Mouse (Mus musculus): Measurements from ENCODE around the gene Tnfsf15. TPM values are rescaled to one million over a fixed set of nuclear protein-coding genes. Genes with fewer than 3 reads are reported as not detected.

Tnfsf15 gene
- total RNA-seq, 1 experiment: 0.49 TPM

- H3K4me1 ChIP-seq (ENCODE audit: control insufficient read depth in 2 of 2, insufficient read depth in 2 of 2, low read length in 2 of 2, poor library complexity in 1 of 2): no peaks in the 10 kb centered on the region
- TF ChIP-seq MAFK (IDR thresholded peaks at IDR 0.05; ENCODE audit: insufficient read depth, low read depth, low read length): no peak
- no peak for TF ChIP-seq ZC3H11A (IDR thresholded peaks at IDR 0.05; ENCODE audit: borderline replicate concordance, low read depth, low read length)
- TF ChIP-seq CHD2 (IDR thresholded peaks at IDR 0.05; ENCODE audit: low read depth, low read length): no peak
- no peak for TF ChIP-seq HCFC1 (IDR thresholded peaks at IDR 0.05; ENCODE audit: borderline replicate concordance, insufficient read depth, low read length)
- no peak overlapping the region for H3K9ac ChIP-seq (ENCODE audit: insufficient read depth, low read depth, low read length, poor library complexity, severe bottlenecking)
- H3K9me3 ChIP-seq (ENCODE audit: control insufficient read depth, insufficient read depth, low read depth, low read length): no peaks in the 10 kb centered on the region
- no peak overlapping the region for H3K27ac ChIP-seq (ENCODE audit: insufficient read depth, low read depth, low read length, poor library complexity, severe bottlenecking)
- no peak for DNase-seq (ENCODE audit: low read depth, low spot score)
- no peaks in the 10 kb centered on the region for H3K36me3 ChIP-seq (ENCODE audit: control insufficient read depth, insufficient read depth, low read length, poor library complexity, severe bottlenecking)
- no peak overlapping the region for H3K4me3 ChIP-seq (ENCODE audit: insufficient read depth in 1 of 2, low read depth in 1 of 2, low read length in 2 of 2, poor library complexity in 1 of 2, severe bottlenecking in 1 of 2)
- in situ Hi-C loops (cut with MboI; ENCODE audit: low sequenced_read_pairs in 2 of 2, unreplicated experiment in 2 of 2): no loop called here
Observed at GRCm38 (mm10) chr4:63684412-63685252, 60.3 kb downstream of the Tnfsf15 start.

GRCm38 (mm10) chr4:63683716-63684115 lies 61.2 kb downstream of the Tnfsf15 start:
- no peaks in the 10 kb centered on the region for H3K4me1 ChIP-seq (ENCODE audit: control insufficient read depth in 2 of 2, insufficient read depth in 2 of 2, low read length in 2 of 2, poor library complexity in 1 of 2)
- no peak overlapping the region for H3K4me3 ChIP-seq (ENCODE audit: insufficient read depth in 1 of 2, low read depth in 1 of 2, low read length in 2 of 2, poor library complexity in 1 of 2, severe bottlenecking in 1 of 2)
- TF ChIP-seq HCFC1 (IDR thresholded peaks at IDR 0.05; ENCODE audit: borderline replicate concordance, insufficient read depth, low read length) (no peak), ZC3H11A (IDR thresholded peaks at IDR 0.05; ENCODE audit: borderline replicate concordance, low read depth, low read length) (no peak), MAFK (IDR thresholded peaks at IDR 0.05; ENCODE audit: insufficient read depth, low read depth, low read length) (no peak), CHD2 (IDR thresholded peaks at IDR 0.05; ENCODE audit: low read depth, low read length) (no peak), ZNF384 (IDR thresholded peaks at IDR 0.05; ENCODE audit: low read depth, low read length) (no peak)
- no peak overlapping the region for H3K27ac ChIP-seq (ENCODE audit: insufficient read depth, low read depth, low read length, poor library complexity, severe bottlenecking)
- in situ Hi-C loops (cut with MboI; ENCODE audit: low sequenced_read_pairs in 2 of 2, unreplicated experiment in 2 of 2): no loop called here
- no peak overlapping the region for H3K9ac ChIP-seq (ENCODE audit: insufficient read depth, low read depth, low read length, poor library complexity, severe bottlenecking)
- H3K9me3 ChIP-seq (ENCODE audit: control insufficient read depth, insufficient read depth, low read depth, low read length): no peaks in the 10 kb centered on the region
- no peak for DNase-seq (ENCODE audit: low read depth, low spot score)
- no peaks in the 10 kb centered on the region for H3K36me3 ChIP-seq (ENCODE audit: control insufficient read depth, insufficient read depth, low read length, poor library complexity, severe bottlenecking)

- Histone ChIP-seq H3K9me3 (ENCODE audit: control insufficient read depth, insufficient read depth, low read depth, low read length) (no peaks in the 10 kb centered on the region), H3K4me3 (ENCODE audit: insufficient read depth in 1 of 2, low read depth in 1 of 2, low read length in 2 of 2, poor library complexity in 1 of 2, severe bottlenecking in 1 of 2) (no peak overlapping the region), H3K36me3 (ENCODE audit: control insufficient read depth, insufficient read depth, low read length, poor library complexity, severe bottlenecking) (no peaks in the 10 kb centered on the region), H3K4me1 (ENCODE audit: control insufficient read depth in 2 of 2, insufficient read depth in 2 of 2, low read length in 2 of 2, poor library complexity in 1 of 2) (no peaks in the 10 kb centered on the region), H3K9ac (ENCODE audit: insufficient read depth, low read depth, low read length, poor library complexity, severe bottlenecking) (no peak overlapping the region), H3K27ac (ENCODE audit: insufficient read depth, low read depth, low read length, poor library complexity, severe bottlenecking) (no peak overlapping the region)
- TF ChIP-seq MAFK (IDR thresholded peaks at IDR 0.05; ENCODE audit: insufficient read depth, low read depth, low read length) (no peak), CHD2 (IDR thresholded peaks at IDR 0.05; ENCODE audit: low read depth, low read length) (no peak), ZNF384 (IDR thresholded peaks at IDR 0.05; ENCODE audit: low read depth, low read length) (no peak), ZC3H11A (IDR thresholded peaks at IDR 0.05; ENCODE audit: borderline replicate concordance, low read depth, low read length) (no peak), HCFC1 (IDR thresholded peaks at IDR 0.05; ENCODE audit: borderline replicate concordance, insufficient read depth, low read length) (no peak)
- in situ Hi-C loops (cut with MboI; ENCODE audit: low sequenced_read_pairs in 2 of 2, unreplicated experiment in 2 of 2): no loop called here
- no peak for DNase-seq (ENCODE audit: low read depth, low spot score)
Observed at GRCm38 (mm10) chr4:63683056-63683455, 61.9 kb downstream of the Tnfsf15 start.

- Histone ChIP-seq H3K4me3 (ENCODE audit: insufficient read depth in 1 of 2, low read depth in 1 of 2, low read length in 2 of 2, poor library complexity in 1 of 2, severe bottlenecking in 1 of 2) (no peak overlapping the region), H3K27ac (ENCODE audit: insufficient read depth, low read depth, low read length, poor library complexity, severe bottlenecking) (no peak overlapping the region), H3K36me3 (ENCODE audit: control insufficient read depth, insufficient read depth, low read length, poor library complexity, severe bottlenecking) (no peaks in the 10 kb centered on the region), H3K9me3 (ENCODE audit: control insufficient read depth, insufficient read depth, low read depth, low read length) (no peaks in the 10 kb centered on the region), H3K4me1 (ENCODE audit: control insufficient read depth in 2 of 2, insufficient read depth in 2 of 2, low read length in 2 of 2, poor library complexity in 1 of 2) (no peaks in the 10 kb centered on the region), H3K9ac (ENCODE audit: insufficient read depth, low read depth, low read length, poor library complexity, severe bottlenecking) (no peak overlapping the region)
- TF ChIP-seq HCFC1 (IDR thresholded peaks at IDR 0.05; ENCODE audit: borderline replicate concordance, insufficient read depth, low read length) (no peak), MAFK (IDR thresholded peaks at IDR 0.05; ENCODE audit: insufficient read depth, low read depth, low read length) (no peak), CHD2 (IDR thresholded peaks at IDR 0.05; ENCODE audit: low read depth, low read length) (no peak), ZC3H11A (IDR thresholded peaks at IDR 0.05; ENCODE audit: borderline replicate concordance, low read depth, low read length) (no peak), ZNF384 (IDR thresholded peaks at IDR 0.05; ENCODE audit: low read depth, low read length) (no peak)
- no peak for DNase-seq (ENCODE audit: low read depth, low spot score)
- in situ Hi-C loops (cut with MboI; ENCODE audit: low sequenced_read_pairs in 2 of 2, unreplicated experiment in 2 of 2): no loop called here
Observed at GRCm38 (mm10) chr4:63682441-63682840, 62.5 kb downstream of the Tnfsf15 start.

Measured in ES-E14 (cell line).